26 mouse cellular contexts compared by ENCODE assay signal in genomic region chr10:6855812-6856211, GRCm38 (mm10).
"Had no signal": no experiment of that assay in that cellular context is flagged by ENCODE, and none has a peak within 500 bp of the region (broad histone marks: within the 10 kb centered on the region; RNA-seq: fewer than 3 reads in every experiment).

No protein-coding gene starts in this region.

- H3K4me1 ChIP-seq: heart, embryonic 13.5 days; heart, embryonic 15.5 days; hindbrain, embryonic 13.5 days; hindbrain, embryonic 15.5 days; kidney, embryonic 15.5 days; limb, embryonic 13.5 days; limb, embryonic 15.5 days; liver, embryonic 12.5 days had no signal

- H3K36me3 ChIP-seq: heart, embryonic 13.5 days; heart, embryonic 15.5 days; hindbrain, embryonic 13.5 days; hindbrain, embryonic 15.5 days; kidney, embryonic 15.5 days; limb, embryonic 13.5 days; limb, embryonic 15.5 days; liver, embryonic 12.5 days had no signal

- H3K27me3 ChIP-seq: heart, embryonic 13.5 days; heart, embryonic 15.5 days; hindbrain, embryonic 13.5 days; hindbrain, embryonic 15.5 days; kidney, embryonic 15.5 days; limb, embryonic 13.5 days; limb, embryonic 15.5 days; liver, embryonic 12.5 days had no signal

- H3K4me2 ChIP-seq: heart, embryonic 11.5 days; heart, embryonic 13.5 days; heart, embryonic 15.5 days; hindbrain, embryonic 13.5 days; hindbrain, embryonic 15.5 days; kidney, embryonic 15.5 days; limb, embryonic 13.5 days; limb, embryonic 15.5 days; liver, embryonic 12.5 days had no signal

- H3K9ac ChIP-seq: heart, embryonic 13.5 days; heart, embryonic 15.5 days; hindbrain, embryonic 13.5 days; hindbrain, embryonic 15.5 days; kidney, embryonic 15.5 days; limb, embryonic 13.5 days; limb, embryonic 15.5 days; liver, embryonic 12.5 days; liver, embryonic 14.5 days had no signal

- H3K27ac ChIP-seq: heart, embryonic 13.5 days; heart, embryonic 15.5 days; hindbrain, embryonic 13.5 days; hindbrain, embryonic 15.5 days; hindbrain, postnatal 0 days; kidney, embryonic 15.5 days; kidney, postnatal 0 days; limb, embryonic 13.5 days; limb, embryonic 15.5 days; liver, embryonic 12.5 days; liver, embryonic 14.5 days had no signal

- DNase-seq: gastrocnemius, postnatal 14 days; gastrocnemius, postnatal 36 days; heart, adult 18-20 months; heart, postnatal 14 days; heart, postnatal 36 days; kidney, adult 11 months; kidney, adult 2 months; kidney, adult 9 months; kidney, postnatal 14 days; kidney, postnatal 36 days; layer of hippocampus, adult 9-11 months; layer of hippocampus, postnatal 36 days; left cerebral cortex, postnatal 4 days had no signal

- H3K9me3 ChIP-seq: heart, embryonic 13.5 days; heart, embryonic 15.5 days; hindbrain, embryonic 13.5 days; hindbrain, embryonic 15.5 days; kidney, embryonic 15.5 days; limb, embryonic 13.5 days; limb, embryonic 15.5 days; liver, embryonic 12.5 days had no signal

- H3K4me3 ChIP-seq: heart, embryonic 13.5 days; heart, embryonic 15.5 days; hindbrain, embryonic 13.5 days; hindbrain, embryonic 15.5 days; kidney, embryonic 15.5 days; limb, embryonic 13.5 days; limb, embryonic 15.5 days; liver, embryonic 12.5 days had no signal

- ATAC-seq: hindbrain, postnatal 0 days; intestine, embryonic 16.5 days; liver, embryonic 12.5 days had no signal
